Mouse (Mus musculus) left cerebral cortex, adult 11 months (tissue): ENCODE measurements around the gene Gimap8.

Source experiments
- DNase-seq: peaks from one replicate; pipeline ENCODE4 v3.0.0; 2022; ENCODE audit warnings: low spot score

The Gimap8 gene

DNA sequence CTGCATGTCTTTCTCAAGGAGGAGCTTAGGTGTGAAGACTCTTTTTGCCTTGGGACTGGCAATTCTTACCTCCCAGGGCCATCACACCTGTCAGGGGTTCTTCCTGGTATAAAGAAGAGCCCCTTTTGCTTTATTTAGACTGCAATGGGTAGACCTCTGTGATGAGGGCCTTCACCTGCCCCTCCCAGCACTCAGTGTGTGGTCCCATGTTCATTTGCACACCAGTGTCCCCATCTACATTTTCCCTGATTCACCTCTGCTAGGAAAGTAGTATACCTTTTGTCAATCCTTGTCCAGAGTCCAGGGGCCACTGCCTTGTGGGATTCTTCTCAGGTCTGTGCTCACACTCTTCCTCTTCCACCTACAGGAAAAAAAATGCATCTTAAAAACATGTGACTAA, 57.1 kb downstream of the Gimap8 start:
- DNase-seq: no peak

DNA sequence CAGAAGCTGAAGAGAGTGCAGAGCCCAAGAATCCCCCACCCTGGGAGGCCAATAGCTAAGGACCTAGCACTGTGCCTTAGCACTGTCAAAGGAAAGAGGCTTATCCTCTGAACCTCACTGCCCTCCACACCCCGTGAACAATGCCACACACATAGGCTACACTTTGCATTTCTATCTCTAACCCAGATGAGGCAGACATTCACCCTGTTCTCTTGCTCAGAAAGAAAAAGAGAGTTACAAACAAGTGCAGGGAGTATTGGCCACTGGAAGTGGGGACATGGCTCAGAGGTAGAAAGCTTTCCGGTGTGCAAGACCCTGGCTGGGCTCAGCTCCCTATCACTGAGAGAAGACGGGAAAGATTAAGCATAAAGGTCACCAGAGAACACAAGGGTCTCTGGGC, 59.1 kb downstream of the Gimap8 start:
- no peak for DNase-seq
